Mouse (Mus musculus): ENCODE results near the gene Mypop.
A peak's percentile ranks its signal among the peaks of the same experiment; 100 is the strongest.

The Mypop gene

GRCm38 (mm10) chr7:19017909-19018308 lies 26.9 kb downstream of the Mypop start:
- no peak for ATAC-seq (ENCODE audit: low TSS enrichment)

- no peak for ATAC-seq (ENCODE audit: low TSS enrichment)
Observed at GRCm38 (mm10) chr7:19021048-19021447, 30.0 kb downstream of the Mypop start.

GRCm38 (mm10) chr7:19022189-19022958 lies 31.3 kb downstream of the Mypop start:
- no peak for ATAC-seq (ENCODE audit: low TSS enrichment)

GRCm38 (mm10) chr7:19023357-19023814 lies 32.3 kb downstream of the Mypop start, which contains the start of gene Foxa3:
Foxa3 (minus strand) TSS chr7:19023538.
- ATAC-seq (ENCODE audit: low TSS enrichment) = no peak

GRCm38 (mm10) chr7:19024096-19024506 lies 33.1 kb downstream of the Mypop start, which contains the start of gene Sympk:
Sympk (plus strand) TSS chr7:19024377.
- peak; percentile 91 for ATAC-seq (ENCODE audit: low TSS enrichment)

GRCm38 (mm10) chr7:19024581-19025255 lies 33.7 kb downstream of the Mypop start:
- peak; percentile 24; the same call in 1 of the 2 replicates for ATAC-seq (ENCODE audit: low TSS enrichment)

- no peak for ATAC-seq (ENCODE audit: low TSS enrichment)
Observed at GRCm38 (mm10) chr7:19028067-19028466, 37.0 kb downstream of the Mypop start.

GRCm38 (mm10) chr7:19029084-19029653 lies 38.1 kb downstream of the Mypop start:
- peak; percentile 38; the same call in 1 of the 2 replicates for ATAC-seq (ENCODE audit: low TSS enrichment)

GRCm38 (mm10) chr7:19031641-19032040 lies 40.6 kb downstream of the Mypop start:
- no peak for ATAC-seq (ENCODE audit: low TSS enrichment)

GRCm38 (mm10) chr7:19044616-19045015 lies 53.6 kb downstream of the Mypop start:
- ATAC-seq (ENCODE audit: low TSS enrichment) = no peak

- no peak for ATAC-seq (ENCODE audit: low TSS enrichment)
Observed at GRCm38 (mm10) chr7:19046286-19047069, 55.4 kb downstream of the Mypop start.

- ATAC-seq (ENCODE audit: low TSS enrichment) = no peak
Observed at GRCm38 (mm10) chr7:19048006-19048527, 57.0 kb downstream of the Mypop start.

GRCm38 (mm10) chr7:19049252-19049651 lies 58.2 kb downstream of the Mypop start:
- no peak for ATAC-seq (ENCODE audit: low TSS enrichment)

- peak; percentile 16; the same call in 1 of the 2 replicates for ATAC-seq (ENCODE audit: low TSS enrichment)
Observed at GRCm38 (mm10) chr7:19050172-19050571, 59.1 kb downstream of the Mypop start.

GRCm38 (mm10) chr7:19051161-19051560 lies 60.1 kb downstream of the Mypop start:
- no peak for ATAC-seq (ENCODE audit: low TSS enrichment)

Data from frontal cortex, adult (tissue).